ENCODE assay signal across 9 mouse cellular contexts in the genomic region with DNA sequence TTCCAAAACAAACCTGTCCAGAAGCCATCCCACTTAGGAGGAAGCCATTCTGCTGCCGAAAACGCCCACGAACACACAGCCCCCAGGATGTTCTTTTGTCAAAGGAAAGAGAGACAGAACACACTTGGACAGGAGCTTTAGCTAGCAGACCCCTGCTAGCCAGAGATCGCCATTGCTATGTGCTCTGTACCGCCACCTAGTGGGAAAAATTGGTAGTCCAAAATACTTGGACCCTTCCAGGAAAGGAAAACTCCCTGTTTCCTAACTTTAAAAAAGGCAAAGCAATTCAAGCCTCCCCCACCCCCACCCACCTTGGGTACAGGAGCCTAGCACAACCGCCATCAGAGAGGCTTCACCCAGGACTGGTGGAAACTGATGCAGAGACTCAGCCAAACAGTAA.
DNase-seq lines count a peak whose midpoint lies in the region; ATAC-seq and TF ChIP-seq lines count a peak whose summit lies in the region.
"Had no signal": no experiment of that assay in that cellular context is flagged by ENCODE, and none has a peak within 500 bp of the region (broad histone marks: within the 10 kb centered on the region; RNA-seq: fewer than 3 reads in every experiment).

No protein-coding gene starts in this region.

- TF ChIP-seq CTCF in forebrain, postnatal 0 days (IDR thresholded peaks at IDR 0.05; ENCODE audit: low read depth) = peak; percentile 44; the same call in 1 of the 2 replicates
- peak; percentile 38 for TF ChIP-seq CTCF in liver, postnatal 0 days (IDR thresholded peaks at IDR 0.05; ENCODE audit: low read depth)

- WGBS in forebrain, postnatal 0 days = 31% methylated on average over 6 of the region's 6 CpGs
- 37% methylated on average over 6 of the region's 6 CpGs for WGBS in forebrain, embryonic 16.5 days
- 32% methylated on average over 6 of the region's 6 CpGs for WGBS in liver, postnatal 0 days (ENCODE audit: insufficient replicate concordance)
- WGBS in midbrain, embryonic 14.5 days = 44% methylated on average over 6 of the region's 6 CpGs

- H3K36me3 ChIP-seq in forebrain, postnatal 0 days (ENCODE audit: insufficient read depth) = no peaks in the 10 kb centered on the region
- H3K36me3 ChIP-seq in forebrain, embryonic 16.5 days (ENCODE audit: control insufficient read depth, insufficient read depth) = no peaks in the 10 kb centered on the region
- H3K36me3 ChIP-seq in liver, postnatal 0 days (replicated peaks; ENCODE audit: insufficient read depth, low read length) = no peaks in the 10 kb centered on the region
- no peaks in the 10 kb centered on the region for H3K36me3 ChIP-seq in midbrain, embryonic 14.5 days (ENCODE audit: control insufficient read depth, insufficient read depth, low read length)
- H3K36me3 ChIP-seq: neural tube, embryonic 13.5 days had no signal

- no peak for ATAC-seq in forebrain, postnatal 0 days
- ATAC-seq in forebrain, embryonic 16.5 days = no peak
- no peak for ATAC-seq in liver, postnatal 0 days
- ATAC-seq in midbrain, embryonic 14.5 days (ENCODE audit: low FRiP score, low TSS enrichment) = no peak
- no peak for ATAC-seq in erythroblast, adult 5-6 weeks (replicated peaks; ENCODE audit: low FRiP score, poor library complexity, severe bottlenecking)

- TF ChIP-seq EP300 in liver, postnatal 0 days (IDR thresholded peaks at IDR 0.05; ENCODE audit: low read depth) = no peak

- H3K9me3 ChIP-seq in forebrain, postnatal 0 days (ENCODE audit: low read length) = no peaks in the 10 kb centered on the region
- no peaks in the 10 kb centered on the region; the same call in 1 of the 2 replicates for H3K9me3 ChIP-seq in forebrain, embryonic 16.5 days (ENCODE audit: control insufficient read depth, low read length)
- H3K9me3 ChIP-seq in liver, postnatal 0 days (ENCODE audit: low read length) = no peaks in the 10 kb centered on the region
- H3K9me3 ChIP-seq in midbrain, embryonic 14.5 days (ENCODE audit: control insufficient read depth, low read length) = no peaks in the 10 kb centered on the region
- H3K9me3 ChIP-seq: neural tube, embryonic 13.5 days had no signal

- no peaks in the 10 kb centered on the region for H3K27me3 ChIP-seq in forebrain, postnatal 0 days (ENCODE audit: insufficient read depth, low read length)
- no peaks in the 10 kb centered on the region for H3K27me3 ChIP-seq in forebrain, embryonic 16.5 days (replicated peaks; ENCODE audit: control insufficient read depth, insufficient read depth, low read length)
- H3K27me3 ChIP-seq in liver, postnatal 0 days (ENCODE audit: insufficient read depth, low read length) = no peaks in the 10 kb centered on the region
- H3K27me3 ChIP-seq in midbrain, embryonic 14.5 days (ENCODE audit: control insufficient read depth, insufficient read depth, low read length) = no peaks in the 10 kb centered on the region
- H3K27me3 ChIP-seq: neural tube, embryonic 13.5 days had no signal

- H3K27ac ChIP-seq in forebrain, postnatal 0 days (ENCODE audit: low read depth, low read length) = no peak overlapping the region
- H3K27ac ChIP-seq in forebrain, embryonic 16.5 days (ENCODE audit: low read length) = no peak overlapping the region
- H3K27ac ChIP-seq in liver, postnatal 0 days (ENCODE audit: low read depth) = no peak overlapping the region
- H3K27ac ChIP-seq in midbrain, embryonic 14.5 days (replicated peaks; ENCODE audit: low read depth, low read length) = no peak overlapping the region
- H3K27ac ChIP-seq: neural tube, embryonic 13.5 days had no signal

- no peak for DNase-seq in forebrain, postnatal 0 days
- peak; percentile 12 for DNase-seq in liver, postnatal 0 days
- DNase-seq in liver = no peak
- peak; percentile 18 for DNase-seq in adipocyte (ENCODE audit: low spot score)
- DNase-seq in midbrain, embryonic 14.5 days = peak; percentile 29
- no peak for DNase-seq in layer of hippocampus, adult 8-10 months (ENCODE audit: low spot score in 2 of 2)

- no peak overlapping the region for H3K4me3 ChIP-seq in forebrain, postnatal 0 days (ENCODE audit: low read depth, low read length)
- H3K4me3 ChIP-seq in forebrain, embryonic 16.5 days (replicated peaks; ENCODE audit: low read length) = no peak overlapping the region
- no peak overlapping the region for H3K4me3 ChIP-seq in liver, postnatal 0 days (ENCODE audit: low read depth, low read length)
- H3K4me3 ChIP-seq in midbrain, embryonic 14.5 days (replicated peaks; ENCODE audit: low read depth, low read length) = no peak overlapping the region
- H3K4me3 ChIP-seq: neural tube, embryonic 13.5 days had no signal

- H3K4me1 ChIP-seq in forebrain, postnatal 0 days (ENCODE audit: insufficient read depth) = no peaks in the 10 kb centered on the region
- no peaks in the 10 kb centered on the region for H3K4me1 ChIP-seq in forebrain, embryonic 16.5 days (replicated peaks; ENCODE audit: control insufficient read depth, insufficient read depth, low read length)
- H3K4me1 ChIP-seq in liver, postnatal 0 days (ENCODE audit: insufficient read depth) = no peaks in the 10 kb centered on the region
- H3K4me1 ChIP-seq in midbrain, embryonic 14.5 days (ENCODE audit: control insufficient read depth, insufficient read depth, low read length) = no peaks in the 10 kb centered on the region
- H3K4me1 ChIP-seq: neural tube, embryonic 13.5 days had no signal

- H3K4me2 ChIP-seq in forebrain, postnatal 0 days (ENCODE audit: low read depth) = no peak overlapping the region
- H3K4me2 ChIP-seq in forebrain, embryonic 16.5 days (ENCODE audit: low read length) = no peak overlapping the region
- no peak overlapping the region for H3K4me2 ChIP-seq in liver, postnatal 0 days (ENCODE audit: low read depth, low read length)
- H3K4me2 ChIP-seq in midbrain, embryonic 14.5 days (ENCODE audit: low read length) = no peak overlapping the region
- H3K4me2 ChIP-seq: neural tube, embryonic 13.5 days had no signal

- H3K9ac ChIP-seq in forebrain, postnatal 0 days = no peak overlapping the region
- H3K9ac ChIP-seq in forebrain, embryonic 16.5 days (replicated peaks; ENCODE audit: low read depth, low read length) = no peak overlapping the region
- H3K9ac ChIP-seq in liver, postnatal 0 days (replicated peaks) = no peak overlapping the region
- H3K9ac ChIP-seq in midbrain, embryonic 14.5 days (replicated peaks; ENCODE audit: low read length) = no peak overlapping the region
- H3K9ac ChIP-seq: neural tube, embryonic 13.5 days had no signal

Comparison
In these comparisons a context has a peak if more than half of its experiments do, and no peak if none do; other contexts are left out.
1. DNase-seq: peak in liver, postnatal 0 days (single experiment), adipocyte (single experiment) and midbrain, embryonic 14.5 days (single experiment); none in forebrain, postnatal 0 days (single experiment), liver (single experiment) and layer of hippocampus, adult 8-10 months (0 of 2).